Mouse (Mus musculus) frontal cortex, postnatal 10 days (tissue): ENCODE data around the gene Tfrc.

Experiments used
- DNase-seq, 2 experiments: peaks; one replicate each; pipeline ENCODE4 v3.0.0; 2022; ENCODE audit warnings: low spot score in 2 of 2, mixed read lengths in 1 of 2

The Tfrc gene

GRCm38 (mm10) chr16:32650461-32650860 is 41.7 kb downstream of the Tfrc start:
- DNase-seq = no peak

GRCm38 (mm10) chr16:32650974-32651618 is 42.4 kb downstream of the Tfrc start:
- DNase-seq = no peak

GRCm38 (mm10) chr16:32654071-32654733 is 45.5 kb downstream of the Tfrc start:
- no peak for DNase-seq

- DNase-seq = no peak
Measured at GRCm38 (mm10) chr16:32655534-32655933, 46.8 kb downstream of the Tfrc start.

GRCm38 (mm10) chr16:32656321-32656720 is 47.6 kb downstream of the Tfrc start:
- DNase-seq = no peak

GRCm38 (mm10) chr16:32656794-32657193 is 48.1 kb downstream of the Tfrc start:
- no peak for DNase-seq

- DNase-seq = no peak
Measured at GRCm38 (mm10) chr16:32657498-32658250, 49.0 kb downstream of the Tfrc start.

- peak in 1 of 2 experiments; percentile 34 for DNase-seq
Measured at GRCm38 (mm10) chr16:32658743-32659171, 50.0 kb downstream of the Tfrc start.

GRCm38 (mm10) chr16:32659385-32659784 is 50.7 kb downstream of the Tfrc start:
- peak in 1 of 2 experiments; percentile 58 for DNase-seq

- no peak for DNase-seq
Measured at GRCm38 (mm10) chr16:32660095-32660494, 51.4 kb downstream of the Tfrc start.

GRCm38 (mm10) chr16:32660557-32661321 is 52.0 kb downstream of the Tfrc start:
- peak; percentile 73 to 78 for DNase-seq

GRCm38 (mm10) chr16:32661493-32661921 is 52.8 kb downstream of the Tfrc start:
- no peak for DNase-seq

- no peak for DNase-seq
Measured at GRCm38 (mm10) chr16:32662372-32662771, 53.7 kb downstream of the Tfrc start.

- DNase-seq = no peak
Measured at GRCm38 (mm10) chr16:32663231-32663858, 54.6 kb downstream of the Tfrc start.

GRCm38 (mm10) chr16:32664211-32664610 is 55.5 kb downstream of the Tfrc start:
- DNase-seq = no peak

GRCm38 (mm10) chr16:32665851-32666665 is 57.3 kb downstream of the Tfrc start:
- no peak for DNase-seq

GRCm38 (mm10) chr16:32666671-32667551 is 58.2 kb downstream of the Tfrc start:
- DNase-seq = no peak

GRCm38 (mm10) chr16:32667552-32667872 is 58.8 kb downstream of the Tfrc start:
- no peak for DNase-seq

GRCm38 (mm10) chr16:32668030-32668429 is 59.3 kb downstream of the Tfrc start:
- no peak for DNase-seq

- DNase-seq = no peak
Measured at GRCm38 (mm10) chr16:32668472-32668871, 59.8 kb downstream of the Tfrc start.
